Mouse (Mus musculus): ENCODE results near the gene Pou3f3.

DNA sequence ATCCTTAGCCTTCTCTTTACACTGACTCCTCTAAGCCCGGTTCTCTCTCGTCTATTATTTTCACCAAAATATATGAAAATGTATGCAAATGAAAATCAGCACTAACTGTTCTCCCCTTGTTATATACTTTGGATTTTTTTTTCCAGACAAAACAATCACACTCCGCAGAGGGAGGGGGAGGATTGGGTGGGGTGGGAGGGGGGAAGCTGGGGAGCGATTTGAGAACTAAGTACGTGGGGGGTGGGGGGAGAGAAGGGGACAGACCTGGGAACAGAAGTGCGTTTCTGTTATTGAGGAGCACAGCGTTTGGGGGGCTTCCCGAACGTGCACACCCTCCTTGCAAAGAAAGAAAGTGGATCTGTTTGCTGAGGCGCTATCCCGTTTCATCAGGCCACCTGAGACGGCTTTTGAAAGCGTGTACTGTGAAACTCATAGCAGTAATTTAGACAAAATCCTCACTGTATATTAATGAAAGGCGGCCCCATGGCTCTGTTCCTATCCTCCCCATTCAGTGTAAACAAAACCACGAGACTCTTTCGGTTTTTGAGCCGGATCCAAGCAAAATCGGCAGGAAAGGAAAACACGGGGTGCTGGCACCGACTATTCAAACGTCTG lies 2.4 kb upstream of the Pou3f3 start:
- TF ChIP-seq POLR2A (IDR thresholded peaks at IDR 0.05; ENCODE audit: insufficient read depth, low read length) (no peak), EP300 (IDR thresholded peaks at IDR 0.05; ENCODE audit: insufficient read depth, low read depth, low read length) (no peak), CTCF (IDR thresholded peaks at IDR 0.05; ENCODE audit: low read depth, low read length) (no peak)

Data from ES-Bruce4 (cell line).